Mouse (Mus musculus) olfactory bulb, adult 2 months (tissue): ENCODE measurements around the gene Gm21830. TPM values are rescaled to one million over a fixed set of nuclear protein-coding genes. Genes with fewer than 3 reads are reported as not detected.
"Not testable (repeated sequence)": the region's sequence is repeated elsewhere in the genome, so short reads cannot be mapped to it uniquely, and the experiment has no call there.

Source experiments
- H3K27ac ChIP-seq: fragments of 200-500 bp; 2 replicates; pipeline ENCODE4 v1.5.1; 2012; ENCODE audit warnings: low read depth, low read length; ENCODE audit not compliant: insufficient read depth
- H3K4me1 ChIP-seq: fragments of 200-500 bp; 2 replicates; pipeline ENCODE4 v1.6.1; 2012; ENCODE audit warnings: low read length; ENCODE audit not compliant: control insufficient read depth, insufficient read depth
- H3K4me3 ChIP-seq: fragments of 200-500 bp; 2 replicates; pipeline ENCODE4 v1.5.1; 2012; ENCODE audit warnings: mild to moderate bottlenecking, low read depth, low read length, moderate library complexity; ENCODE audit not compliant: insufficient read depth
- CTCF ChIP-seq: fragments of 200-500 bp; IDR thresholded peaks from 2 replicates; pipeline ENCODE4 v1.5.1; 2012; ENCODE audit warnings: low read depth, mild to moderate bottlenecking, low read length, moderate library complexity; ENCODE audit not compliant: insufficient read depth
- POLR2A ChIP-seq: fragments of 200-500 bp; IDR thresholded peaks from 2 replicates; pipeline ENCODE4 v1.6.1; 2012; ENCODE audit warnings: mild to moderate bottlenecking, low read depth, low read length, moderate library complexity; ENCODE audit not compliant: insufficient read depth
- WGBS: fragments of 180-500 bp; shearing (Covaris S2); methylation state at CpG from one replicate; pipeline ENCODE4 v1.1.7; 2018; 5-methylcytosine and 5-hydroxymethylcytosine counted together
- polyA plus RNA-seq: library from polyadenylated mRNA; stranded (reverse); fragments of >200 nt; gene quantifications from 2 replicates; pipeline ENCODE4 v1.2.4, GENCODE M21; 2012; ENCODE audit warnings: low replicate concordance; ENCODE audit not compliant: missing spikeins, insufficient read depth, insufficient read length

The Gm21830 gene
- not detected in 2 replicates for polyA plus RNA-seq

DNA sequence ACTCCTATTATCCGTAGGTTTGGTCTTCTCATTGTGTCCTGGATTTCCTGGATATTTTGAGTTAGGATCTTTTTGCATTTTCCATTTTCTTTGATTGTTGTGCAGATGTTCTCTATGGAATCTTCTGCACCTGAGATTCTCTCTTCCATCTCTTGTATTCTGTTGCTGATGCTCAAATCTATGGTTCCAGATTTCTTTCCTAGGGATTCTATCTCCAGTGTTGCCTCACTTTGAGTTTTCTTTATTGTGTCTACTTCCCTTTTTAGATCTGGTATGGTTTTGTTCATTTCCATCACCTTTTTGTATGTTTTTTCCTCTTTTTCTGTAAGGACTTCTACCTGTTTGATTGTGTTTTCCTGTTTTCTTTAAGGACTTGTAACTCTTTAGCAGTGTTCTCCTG is at the start of gene Gm21830:
Gene Gm21830, plus strand, starts transcription at position 301 of the 400 bp plus-strand sequence.
- WGBS = no CpG with 5 or more reads among the region's 1 CpGs
- not testable (repeated sequence) for H3K27ac ChIP-seq, H3K4me3 ChIP-seq, H3K4me1 ChIP-seq

DNA sequence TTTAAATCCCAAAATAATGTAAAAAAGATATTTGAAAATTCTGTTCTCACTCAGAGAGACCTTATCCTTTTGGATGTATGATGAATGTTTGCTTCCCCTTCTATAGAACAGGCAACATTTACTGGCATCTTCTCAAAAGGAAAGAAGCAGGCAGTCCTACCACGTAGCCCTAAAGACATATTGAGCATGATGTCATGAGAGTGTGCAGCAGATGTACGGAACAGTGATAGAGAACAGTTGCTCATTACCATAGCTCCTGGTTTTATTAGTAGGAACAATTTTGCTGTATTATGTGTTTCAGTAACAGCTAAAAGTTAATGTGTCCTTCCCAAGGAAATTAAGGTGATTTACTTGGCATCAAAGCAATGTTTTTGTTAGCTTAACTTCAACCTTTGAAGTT is 49.0 kb upstream of the Gm21830 start:
- no peak for TF ChIP-seq CTCF
- no peak for TF ChIP-seq POLR2A
- H3K4me1 ChIP-seq = no peaks in the 10 kb centered on the region
- WGBS = 83% methylated on average over 2 of the region's 2 CpGs
- H3K27ac ChIP-seq = no peak overlapping the region
- H3K4me3 ChIP-seq = no peak overlapping the region

DNA sequence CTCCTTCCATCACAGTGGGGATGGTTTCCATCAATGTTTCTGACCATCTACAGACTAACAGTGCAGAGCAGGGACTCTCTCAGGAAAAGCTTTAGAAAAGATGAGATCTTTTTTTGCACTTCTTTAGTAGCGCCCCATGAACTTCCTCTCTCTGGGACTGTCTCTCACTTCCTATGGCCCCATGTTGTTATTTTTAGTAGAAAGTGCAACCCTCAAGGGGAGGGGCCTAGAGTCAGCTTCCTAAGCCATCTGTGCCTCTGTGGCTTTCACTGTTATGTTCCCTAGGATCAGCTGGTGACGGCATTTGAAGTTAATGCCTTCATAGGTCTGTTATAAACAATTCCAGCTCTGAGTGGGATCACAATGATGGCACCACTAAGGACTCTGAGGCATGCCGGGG is 35.0 kb upstream of the Gm21830 start:
- Histone ChIP-seq H3K4me1 (no peaks in the 10 kb centered on the region), H3K27ac (no peak overlapping the region), H3K4me3 (no peak overlapping the region)
- 78% methylated on average over 3 of the region's 3 CpGs for whole genome bisulfite sequencing
- TF ChIP-seq CTCF (no peak), POLR2A (no peak)

DNA sequence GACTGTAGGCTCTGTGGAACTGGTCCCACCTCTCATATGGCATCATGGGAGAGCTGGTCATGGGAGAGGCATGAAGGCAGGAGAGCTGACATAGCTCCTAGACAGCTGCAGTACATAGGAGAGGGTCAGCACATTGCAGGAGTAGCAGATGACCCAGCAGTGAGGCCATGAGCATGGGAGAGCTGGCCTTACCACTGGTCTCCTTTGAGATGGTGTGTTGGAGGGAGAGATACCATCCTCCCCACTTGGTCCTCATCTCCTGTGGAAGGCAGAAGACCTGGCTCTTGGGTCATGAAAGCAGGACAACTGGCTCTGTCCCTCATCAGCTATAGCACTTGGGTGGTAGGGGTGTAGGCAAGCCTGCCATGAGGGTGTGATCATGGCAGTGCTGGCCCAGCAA is 7.3 kb downstream of the Gm21830 start:
- Histone ChIP-seq H3K4me1 (no peaks in the 10 kb centered on the region), H3K4me3 (no peak overlapping the region), H3K27ac (no peak overlapping the region)
- TF ChIP-seq CTCF (no peak), POLR2A (no peak)

- no peak overlapping the region for H3K27ac ChIP-seq
- WGBS = 94% methylated on average over 1 of the region's 1 CpGs
- H3K4me3 ChIP-seq = no peak overlapping the region
- no peak for TF ChIP-seq POLR2A
- H3K4me1 ChIP-seq = no peaks in the 10 kb centered on the region
Measured at GRCm38 (mm10) chr2:67422799-67423198, 9.3 kb downstream of the Gm21830 start.

DNA sequence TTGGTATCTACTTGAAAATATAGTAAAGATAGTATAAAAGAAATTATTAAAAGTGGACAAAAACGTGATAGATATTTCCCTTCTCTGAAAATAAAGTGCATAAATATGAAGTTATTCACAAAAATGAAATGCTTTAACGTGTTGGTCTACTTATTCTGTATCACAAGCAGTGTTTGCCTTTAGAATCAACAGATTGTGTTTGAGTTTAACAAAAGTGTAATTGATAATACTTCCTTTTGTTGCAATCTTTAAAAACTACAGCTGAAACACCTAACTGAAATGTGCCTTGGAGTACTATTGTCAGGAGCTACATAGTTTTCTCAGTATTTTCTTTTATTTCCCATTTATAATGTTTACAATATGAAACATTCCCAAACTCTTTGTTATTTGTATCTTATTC is 19.6 kb downstream of the Gm21830 start, which contains the start of gene Gm26727:
Gene Gm26727, minus strand, starts transcription at position 101 of the 400 bp plus-strand sequence.
- Histone ChIP-seq H3K4me1 (no peaks in the 10 kb centered on the region), H3K27ac (no peak within 1 kb of the TSS), H3K4me3 (no peak within 1 kb of the TSS)
- WGBS = 74% methylated on average over 2 of the region's 2 CpGs
- no peak for TF ChIP-seq POLR2A
- no peak for TF ChIP-seq CTCF

- TF ChIP-seq POLR2A (no peak), CTCF (no peak)
- H3K4me3 ChIP-seq = no peak overlapping the region
- H3K4me1 ChIP-seq = no peaks in the 10 kb centered on the region
- WGBS = 89% methylated on average over 8 of the region's 8 CpGs
- no peak overlapping the region for H3K27ac ChIP-seq
Measured at GRCm38 (mm10) chr2:67438309-67438708, 24.8 kb downstream of the Gm21830 start.

DNA sequence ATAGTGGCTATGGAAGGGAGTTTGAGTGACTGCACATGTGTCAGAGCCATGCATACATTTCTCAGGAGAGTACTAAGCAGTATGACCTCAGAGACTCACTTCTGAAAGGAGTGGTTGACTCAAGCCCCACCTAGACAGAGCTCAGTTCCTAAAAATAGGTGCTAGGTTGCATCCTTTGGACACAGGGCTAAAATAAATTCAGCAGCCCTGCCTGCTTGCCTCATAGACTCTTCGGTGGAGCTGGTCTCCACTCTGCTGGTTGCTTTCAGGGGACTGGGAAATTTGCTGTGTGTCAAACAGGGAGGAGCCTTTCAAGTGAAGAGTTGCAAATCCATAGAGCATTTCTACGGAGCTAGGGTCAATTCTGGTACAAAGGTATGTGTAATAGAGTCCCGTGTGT is 32.3 kb downstream of the Gm21830 start, which contains the start of gene Xirp2:
Gene Xirp2, plus strand, starts transcription at position 223 of the 400 bp plus-strand sequence.
- H3K27ac ChIP-seq = no peak within 1 kb of the TSS
- 79% methylated on average over 3 of the region's 3 CpGs for WGBS

DNA sequence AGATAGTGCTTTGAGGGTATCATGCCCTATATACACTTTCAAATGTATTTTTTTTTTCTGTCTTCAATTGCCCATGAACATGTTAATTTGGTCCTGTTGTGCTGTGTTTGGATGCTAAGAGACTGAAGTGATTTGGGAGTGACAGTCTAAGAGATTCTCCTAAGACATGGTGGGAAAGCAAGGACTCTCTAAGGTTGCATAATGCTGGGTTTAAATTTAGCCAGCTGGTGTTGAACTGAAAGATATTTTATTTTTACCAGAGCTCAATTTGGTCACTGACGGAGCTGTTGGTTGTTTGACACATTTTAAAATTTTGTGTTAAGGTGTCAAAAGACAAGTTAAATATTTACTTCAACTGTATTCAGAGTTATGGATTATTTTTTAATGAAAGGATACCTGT is 33.2 kb downstream of the Gm21830 start:
- Histone ChIP-seq H3K4me3 (no peak overlapping the region), H3K27ac (no peak overlapping the region), H3K4me1 (no peaks in the 10 kb centered on the region)
- TF ChIP-seq CTCF (no peak), POLR2A (no peak)
- 68% methylated on average over 1 of the region's 1 CpGs for WGBS

More for the DNA sequence above, 32.3 kb downstream of the Gm21830 start, which contains the start of gene Xirp2:
- no peaks in the 10 kb centered on the region for H3K4me1 ChIP-seq
- no peak for TF ChIP-seq POLR2A
- no peak for TF ChIP-seq CTCF
- no peak within 1 kb of the TSS for H3K4me3 ChIP-seq

GRCm38 (mm10) chr2:67447206-67447605 is 33.7 kb downstream of the Gm21830 start:
- H3K4me3 ChIP-seq = no peak overlapping the region

GRCm38 (mm10) chr2:67460857-67461256 is 47.3 kb downstream of the Gm21830 start:
- H3K4me3 ChIP-seq = no peak overlapping the region
- WGBS = 84% methylated on average over 3 of the region's 3 CpGs
- H3K4me1 ChIP-seq = no peaks in the 10 kb centered on the region
- TF ChIP-seq CTCF = no peak
- TF ChIP-seq POLR2A = no peak
- H3K27ac ChIP-seq = no peak overlapping the region

More at GRCm38 (mm10) chr2:67447206-67447605, 33.7 kb downstream of the Gm21830 start:
- no peaks in the 10 kb centered on the region for H3K4me1 ChIP-seq
- 65% methylated on average over 12 of the region's 12 CpGs for WGBS
- TF ChIP-seq CTCF (no peak), POLR2A (no peak)
- H3K27ac ChIP-seq = no peak overlapping the region
